Mouse (Mus musculus) hindbrain, embryonic 14.5 days (tissue): ENCODE measurements around the gene Evl. TPM values are rescaled to one million over a fixed set of nuclear protein-coding genes. Genes with fewer than 3 reads are reported as not detected.

ENCODE experiments used
- ATAC-seq: fragments of 200-750 bp; cut with Nextera tagmentation; 2 replicates; pipeline ENCODE4 v1.8.0; 2017; ENCODE audit warnings: moderate number of reproducible peaks, mild to moderate bottlenecking, moderate TSS enrichment, moderate library complexity; ENCODE audit not compliant: low FRiP score
- DNase-seq: peaks from one replicate; pipeline ENCODE4 v3.0.0-alpha.2; 2015; ENCODE audit warnings: low spot score
- H3K27ac ChIP-seq: fragments of 300-500 bp; sonication (generic); 2 replicates; pipeline ENCODE4 v1.5.1; 2014; ENCODE audit warnings: mild to moderate bottlenecking, moderate library complexity
- H3K27me3 ChIP-seq: fragments of 300-500 bp; sonication (generic); 2 replicates; pipeline ENCODE4 v1.6.1; 2014; ENCODE audit warnings: mild to moderate bottlenecking, low read length, mixed read lengths; ENCODE audit not compliant: control insufficient read depth, insufficient read depth
- H3K36me3 ChIP-seq: fragments of 300-500 bp; sonication (generic); replicated peaks from 2 replicates; pipeline ENCODE4 v1.6.1; 2014; ENCODE audit not compliant: control insufficient read depth, insufficient read depth
- H3K4me1 ChIP-seq: fragments of 300-500 bp; sonication (generic); replicated peaks from 2 replicates; pipeline ENCODE4 v1.6.1; 2014; ENCODE audit warnings: antibody characterized with exemption, low read length, mixed read lengths; ENCODE audit not compliant: control insufficient read depth, insufficient read depth
- H3K4me2 ChIP-seq: fragments of 300-500 bp; sonication (generic); replicated peaks from 2 replicates; pipeline ENCODE4 v1.6.1; 2014; ENCODE audit warnings: mild to moderate bottlenecking, moderate library complexity
- H3K4me3 ChIP-seq: fragments of 300-500 bp; sonication (generic); replicated peaks from 2 replicates; pipeline ENCODE4 v1.5.1; 2014; ENCODE audit warnings: mild to moderate bottlenecking, low read length
- H3K9ac ChIP-seq: fragments of 300-500 bp; sonication (generic); 2 replicates; pipeline ENCODE4 v1.6.1; 2014
- H3K9me3 ChIP-seq: fragments of 300-500 bp; sonication (generic); 2 replicates; pipeline ENCODE4 v1.6.1; 2016; ENCODE audit warnings: low read length; ENCODE audit not compliant: control insufficient read depth
- WGBS: fragments of 180-500 bp; shearing (Covaris S2); extraction: QIAGEN DNeasy Blood & Tissue Kit; methylation state at CpG from one replicate; pipeline ENCODE4 v1.1.7; 2014; 5-methylcytosine and 5-hydroxymethylcytosine counted together
- polyA plus RNA-seq: library from polyadenylated mRNA; unstranded; fragments of >200 nt; fragmentation: Nextera tagmentation; extraction: Ambion mirVana; gene quantifications from 2 replicates; pipeline ENCODE4 v1.2.1, GENCODE M21; 2014

The Evl gene
- polyA plus RNA-seq, 1 experiment from 2014 or later: 270 TPM

- H3K4me1 ChIP-seq: no peaks in the 10 kb centered on the region
- 68% methylated on average over 7 of the region's 7 CpGs for WGBS
- H3K4me3 ChIP-seq: no peak overlapping the region
- no peak overlapping the region for H3K9ac ChIP-seq
- peaks cover 80% of the 10 kb centered on the region for H3K36me3 ChIP-seq
- ATAC-seq (no peak), DNase-seq (no peak)
- H3K4me2 ChIP-seq: no peak overlapping the region
- H3K9me3 ChIP-seq: no peaks in the 10 kb centered on the region
- no peaks in the 10 kb centered on the region for H3K27me3 ChIP-seq
- no peak overlapping the region for H3K27ac ChIP-seq
Observed at GRCm38 (mm10) chr12:108651053-108651660, 96.6 kb downstream of the Evl start.

- Histone ChIP-seq H3K27ac (no peak overlapping the region), H3K9ac (no peak overlapping the region), H3K36me3 (peaks cover 77% of the 10 kb centered on the region), H3K27me3 (no peaks in the 10 kb centered on the region), H3K4me1 (no peaks in the 10 kb centered on the region), H3K4me3 (no peak overlapping the region), H3K4me2 (no peak overlapping the region), H3K9me3 (no peaks in the 10 kb centered on the region)
- DNase-seq: no peak
- no peak for ATAC-seq
- WGBS: 95% methylated on average over 11 of the region's 11 CpGs
Observed at GRCm38 (mm10) chr12:108653358-108654335, 99.1 kb downstream of the Evl start.

DNA sequence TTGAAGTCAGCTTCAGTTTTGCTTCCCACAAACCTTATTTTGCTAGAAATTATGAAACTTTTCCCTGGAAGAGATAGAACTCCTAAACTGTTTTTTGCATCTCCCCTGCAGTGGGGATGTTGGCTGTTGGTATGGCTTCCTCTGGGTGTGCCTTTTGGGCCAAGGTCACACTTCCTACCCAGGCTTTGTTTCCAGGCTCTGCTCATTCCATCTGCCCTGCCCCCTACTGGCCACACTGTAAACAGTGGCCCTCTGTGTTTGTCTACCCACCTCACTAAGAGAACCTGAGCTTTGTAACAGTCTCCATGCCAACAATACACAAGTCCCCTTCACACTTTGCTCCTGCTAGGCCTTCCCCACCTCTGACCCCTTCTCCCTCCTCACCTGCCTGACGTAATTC is 102.8 kb downstream of the Evl start:
- Histone ChIP-seq H3K9me3 (no peaks in the 10 kb centered on the region), H3K9ac (no peak overlapping the region), H3K4me2 (no peak overlapping the region), H3K27me3 (no peaks in the 10 kb centered on the region), H3K4me3 (no peak overlapping the region), H3K4me1 (no peaks in the 10 kb centered on the region), H3K36me3 (peaks cover 60% of the 10 kb centered on the region), H3K27ac (no peak overlapping the region)
- 83% methylated on average over 1 of the region's 1 CpGs for WGBS
- DNase-seq: no peak
- ATAC-seq: no peak

GRCm38 (mm10) chr12:108668606-108669235 is 114.2 kb downstream of the Evl start:
- Histone ChIP-seq H3K36me3 (peaks cover 47% of the 10 kb centered on the region), H3K4me1 (0 out of 2 replicates have a peak, but pooled peaks cover 12% of the 10 kb centered on the region), H3K4me2 (no peak overlapping the region), H3K4me3 (no peak overlapping the region), H3K27ac (peak overlapping the region; percentile 64), H3K9me3 (no peaks in the 10 kb centered on the region), H3K9ac (no peak overlapping the region), H3K27me3 (no peaks in the 10 kb centered on the region)
- DNase-seq (peak; percentile 38), ATAC-seq (peak; percentile 14; the same call in 1 of the 2 replicates)
- 67% methylated on average over 8 of the region's 8 CpGs for WGBS

- Histone ChIP-seq H3K36me3 (peaks cover 62% of the 10 kb centered on the region), H3K9me3 (no peaks in the 10 kb centered on the region), H3K4me1 (0 out of 2 replicates have a peak, but pooled peaks cover 12% of the 10 kb centered on the region), H3K4me3 (no peak overlapping the region), H3K9ac (no peak overlapping the region), H3K4me2 (no peak overlapping the region), H3K27ac (no peak overlapping the region), H3K27me3 (no peaks in the 10 kb centered on the region)
- 96% methylated on average over 2 of the region's 2 CpGs for WGBS
- ATAC-seq: no peak
- DNase-seq: no peak
Observed at GRCm38 (mm10) chr12:108671541-108671940, 117.0 kb downstream of the Evl start.

GRCm38 (mm10) chr12:108672908-108673307 is 118.4 kb downstream of the Evl start:
- H3K4me3 ChIP-seq: no peak overlapping the region
- no peak overlapping the region for H3K27ac ChIP-seq
- WGBS: 83% methylated on average over 4 of the region's 4 CpGs
- H3K4me2 ChIP-seq: no peak overlapping the region
- peaks cover 75% of the 10 kb centered on the region for H3K36me3 ChIP-seq
- H3K9me3 ChIP-seq: no peaks in the 10 kb centered on the region
- ATAC-seq: no peak
- H3K9ac ChIP-seq: no peak overlapping the region
- no peak for DNase-seq
- H3K27me3 ChIP-seq: no peaks in the 10 kb centered on the region
- H3K4me1 ChIP-seq: 0 out of 2 replicates have a peak, but pooled peaks cover 9% of the 10 kb centered on the region

DNA sequence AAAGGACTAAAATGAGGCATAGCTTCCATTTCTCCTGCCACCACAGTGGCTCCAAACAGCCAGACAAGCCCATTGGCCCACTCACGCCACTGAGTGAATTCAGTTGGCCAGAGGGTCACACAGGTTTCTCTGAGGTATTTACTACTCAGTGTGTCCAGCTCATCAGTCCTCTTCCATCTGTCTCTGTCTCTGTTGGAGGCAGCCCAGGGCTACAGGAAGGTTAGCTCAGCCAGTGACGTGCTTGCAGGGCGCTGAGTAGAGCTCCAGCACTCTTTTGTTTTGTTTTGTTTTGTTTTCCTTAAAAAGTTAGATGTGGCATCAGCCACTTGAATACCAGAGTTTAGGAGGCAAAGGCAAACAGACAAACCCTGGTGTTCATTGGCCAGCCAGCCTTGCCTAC is 119.0 kb downstream of the Evl start:
- 74% methylated on average over 3 of the region's 3 CpGs for WGBS
- Histone ChIP-seq H3K4me2 (no peak overlapping the region), H3K36me3 (peaks cover 81% of the 10 kb centered on the region), H3K9ac (no peak overlapping the region), H3K4me3 (no peak overlapping the region), H3K9me3 (no peaks in the 10 kb centered on the region), H3K27ac (no peak overlapping the region), H3K4me1 (0 out of 2 replicates have a peak, but pooled peaks cover 2% of the 10 kb centered on the region), H3K27me3 (no peaks in the 10 kb centered on the region)
- DNase-seq (no peak), ATAC-seq (no peak)

DNA sequence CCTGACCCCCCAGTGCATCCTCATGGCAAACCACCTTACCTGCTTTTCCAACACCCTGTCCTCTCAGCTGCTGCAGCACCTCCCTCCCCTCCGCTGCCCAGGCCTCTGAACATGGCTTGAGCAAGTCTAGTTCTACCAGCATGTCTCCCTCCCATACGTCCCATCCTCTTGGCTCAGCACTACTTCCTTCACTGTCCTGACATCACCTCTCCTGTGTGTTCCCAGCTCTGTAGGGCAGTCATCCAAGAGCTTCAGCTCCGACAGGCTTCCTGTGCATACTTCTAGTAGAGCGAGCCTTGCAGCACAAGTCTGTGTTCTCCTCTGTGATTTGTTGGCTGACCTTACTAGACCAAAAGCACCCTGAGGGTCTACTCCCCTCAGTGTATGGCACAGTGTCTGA is 120.0 kb downstream of the Evl start:
- DNase-seq: no peak
- Histone ChIP-seq H3K27ac (no peak overlapping the region), H3K27me3 (no peaks in the 10 kb centered on the region), H3K4me1 (no peaks in the 10 kb centered on the region), H3K4me3 (no peak overlapping the region), H3K4me2 (no peak overlapping the region), H3K9ac (no peak overlapping the region), H3K9me3 (no peaks in the 10 kb centered on the region), H3K36me3 (peaks cover 90% of the 10 kb centered on the region)
- no peak for ATAC-seq
- WGBS: 89% methylated on average over 4 of the region's 4 CpGs

DNA sequence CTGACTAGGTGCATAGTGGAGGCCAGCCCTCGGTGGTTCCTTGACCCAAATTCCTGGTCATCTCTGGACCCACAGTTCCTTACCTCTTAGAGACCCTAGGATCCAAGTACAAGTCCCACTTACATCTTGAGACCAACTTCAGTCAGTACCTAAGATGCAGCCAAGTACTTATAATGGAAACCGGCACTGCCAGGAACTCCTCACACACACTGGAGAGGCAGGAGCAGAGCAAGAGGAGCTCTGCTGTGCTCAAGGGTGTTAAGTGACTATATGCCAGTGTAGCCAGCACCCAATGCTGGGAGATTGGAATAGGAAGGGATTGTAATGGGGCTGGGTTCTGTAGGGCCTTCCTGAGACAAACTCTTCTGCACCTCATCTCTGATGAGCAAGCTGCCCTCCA is 120.4 kb downstream of the Evl start:
- WGBS: 98% methylated on average over 2 of the region's 2 CpGs
- H3K27ac ChIP-seq: no peak overlapping the region
- no peaks in the 10 kb centered on the region for H3K27me3 ChIP-seq
- H3K4me3 ChIP-seq: no peak overlapping the region
- DNase-seq (no peak), ATAC-seq (no peak)
- H3K9ac ChIP-seq: no peak overlapping the region
- H3K4me1 ChIP-seq: no peaks in the 10 kb centered on the region
- peaks cover 90% of the 10 kb centered on the region for H3K36me3 ChIP-seq
- no peak overlapping the region for H3K4me2 ChIP-seq
- H3K9me3 ChIP-seq: no peaks in the 10 kb centered on the region
